Mouse (Mus musculus) layer of hippocampus, adult 8-10 months (tissue): Measurements from ENCODE around the gene B3galt5. TPM values are rescaled to one million over a fixed set of nuclear protein-coding genes. Genes with fewer than 3 reads are reported as not detected.
A peak's percentile ranks its signal among the peaks of the same experiment; 100 is the strongest.

Experiments
- DNase-seq, 2 experiments: peaks; one replicate each; pipeline ENCODE4 v3.0.0; 2022; ENCODE audit warnings: low spot score in 2 of 2
- total RNA-seq, 4 experiments: library from RNA; stranded (reverse); gene quantifications; 2 replicates each; pipeline ENCODE4 v1.2.4; 2022

B3galt5 gene
- 10 to 100 TPM; 55.0 to 58.0 (median 56.9) TPM for total RNA-seq

- no peak for DNase-seq
Observed at GRCm38 (mm10) chr16:96235366-96235970, at the start of gene B3galt5. TSS of gene B3galt5 (plus strand) at chr16:96235801.

DNA sequence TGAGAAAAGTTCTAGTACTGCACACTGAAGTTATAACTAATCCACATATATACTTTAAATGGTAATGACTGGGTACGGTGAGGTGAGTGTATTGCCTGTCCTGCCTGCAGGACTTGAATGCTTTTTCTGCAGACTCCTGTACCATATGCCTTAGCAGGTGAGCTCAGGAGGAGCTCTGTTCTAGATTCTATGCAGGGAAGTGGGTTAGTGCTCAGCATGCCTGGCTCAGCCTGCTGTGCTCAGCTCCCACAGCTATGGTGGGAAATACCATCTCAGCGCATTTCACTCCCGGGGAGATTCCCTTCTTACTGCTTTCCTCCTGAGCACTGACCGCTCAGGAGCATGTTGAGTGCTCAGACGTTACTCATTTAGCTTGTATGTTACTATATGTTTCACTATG is 48.0 kb upstream of the B3galt5 start:
- DNase-seq = no peak

DNA sequence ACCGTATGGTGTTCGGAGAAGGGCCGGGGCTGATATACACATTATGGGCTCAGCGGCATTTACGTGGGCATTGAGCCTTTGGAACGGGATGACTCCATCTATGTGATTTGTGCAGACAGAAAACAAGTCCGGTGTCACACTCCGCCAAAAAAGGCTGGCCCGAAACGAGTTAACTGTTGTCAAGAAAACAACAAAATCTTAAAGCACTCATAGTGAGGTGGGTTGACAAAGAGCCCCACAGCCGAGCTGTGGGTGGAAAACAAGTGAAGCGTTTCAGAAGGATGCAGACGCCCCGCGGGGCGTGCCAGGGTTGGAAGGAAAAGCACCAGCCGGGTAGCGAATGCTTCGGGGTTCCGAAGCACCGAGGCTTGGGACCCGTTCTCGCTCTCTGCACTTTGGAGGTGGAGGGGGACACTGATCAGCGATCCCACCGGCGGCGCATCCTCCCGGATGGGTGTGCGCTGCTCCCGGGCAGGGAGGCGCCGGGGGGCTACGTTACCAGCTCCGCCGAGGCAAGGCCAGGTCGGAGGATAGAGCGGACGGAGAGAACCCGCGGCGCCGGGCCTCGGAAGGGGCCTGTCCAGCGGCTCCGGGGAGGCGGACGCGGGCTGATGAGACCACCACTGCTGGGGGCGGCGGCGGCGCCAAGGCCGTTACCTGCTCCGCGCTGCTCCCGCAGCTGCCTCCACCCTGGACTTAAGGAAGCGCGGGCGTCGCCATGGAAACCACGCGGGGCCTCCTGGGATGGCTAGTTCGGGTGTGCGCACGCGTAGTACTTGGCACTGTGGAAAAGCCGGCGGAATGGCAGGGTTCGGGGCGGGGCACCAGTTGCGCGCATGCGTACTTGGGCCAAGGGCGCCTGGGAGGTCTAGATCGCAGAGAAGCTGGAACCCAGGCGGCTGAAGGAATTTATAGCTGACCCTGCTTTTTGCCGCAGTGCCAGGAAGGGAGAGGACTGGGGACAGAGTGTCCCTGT is 43.8 kb upstream of the B3galt5 start, which contains the start of gene Lca5l:
TSS of gene Lca5l (minus strand) at position 741 of the 976 bp plus-strand sequence.
- peak; percentile 98 to 99 for DNase-seq

- no peak for DNase-seq
Observed at GRCm38 (mm10) chr16:96199913-96200701, 35.5 kb upstream of the B3galt5 start, which contains the start of gene Sh3bgr. TSS of gene Sh3bgr (plus strand) at chr16:96200450.

- no peak for DNase-seq
Observed at GRCm38 (mm10) chr16:96200702-96201028, 34.9 kb upstream of the B3galt5 start.

GRCm38 (mm10) chr16:96201485-96202232 is 33.9 kb upstream of the B3galt5 start:
- no peak for DNase-seq

DNA sequence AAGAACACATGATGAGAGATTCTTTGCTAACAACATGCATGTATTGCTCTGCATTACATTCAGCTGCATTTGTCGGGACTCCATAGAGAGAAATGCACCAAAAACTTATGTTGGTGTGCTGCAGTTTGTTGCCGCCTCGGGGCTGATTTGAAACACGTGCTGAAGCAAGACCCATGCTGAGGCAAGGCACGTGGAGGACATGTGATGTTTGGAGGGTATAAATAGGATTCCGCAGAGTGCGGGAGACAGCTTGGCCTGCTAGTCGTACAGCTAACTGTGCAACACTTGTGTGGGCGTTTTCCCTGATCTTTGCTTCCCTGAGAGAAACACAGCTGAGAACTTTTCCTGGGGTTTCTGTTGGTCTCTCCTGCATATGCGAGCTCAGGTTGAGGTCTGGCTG is 25.8 kb upstream of the B3galt5 start:
- no peak for DNase-seq

DNA sequence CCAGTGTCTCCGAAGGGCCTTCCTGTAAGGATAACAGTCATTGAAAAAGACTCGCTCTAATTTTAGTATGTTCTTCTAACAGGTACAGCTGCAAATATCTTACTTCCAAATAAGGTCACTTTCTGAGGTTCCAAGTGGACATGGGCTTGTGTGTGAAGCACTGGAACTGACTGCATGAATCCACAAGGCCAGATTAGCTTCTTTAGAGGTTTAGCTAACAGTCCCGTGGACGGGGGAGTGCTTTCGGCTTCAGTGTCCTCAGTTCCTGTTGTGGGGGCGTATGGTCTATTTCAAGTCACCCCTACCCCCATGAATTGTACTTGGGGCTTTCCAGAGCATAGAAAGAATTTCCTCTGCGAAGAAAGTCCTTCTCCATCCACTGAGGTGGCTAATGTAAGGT is 24.7 kb upstream of the B3galt5 start:
- DNase-seq = no peak

- no peak for DNase-seq
Observed at GRCm38 (mm10) chr16:96213027-96213426, 22.6 kb upstream of the B3galt5 start.

- DNase-seq = no peak
Observed at GRCm38 (mm10) chr16:96221491-96221890, 14.1 kb upstream of the B3galt5 start.

- no peak for DNase-seq
Observed at GRCm38 (mm10) chr16:96221959-96222358, 13.6 kb upstream of the B3galt5 start.

- DNase-seq = no peak
Observed at GRCm38 (mm10) chr16:96222452-96222851, 13.1 kb upstream of the B3galt5 start.

DNA sequence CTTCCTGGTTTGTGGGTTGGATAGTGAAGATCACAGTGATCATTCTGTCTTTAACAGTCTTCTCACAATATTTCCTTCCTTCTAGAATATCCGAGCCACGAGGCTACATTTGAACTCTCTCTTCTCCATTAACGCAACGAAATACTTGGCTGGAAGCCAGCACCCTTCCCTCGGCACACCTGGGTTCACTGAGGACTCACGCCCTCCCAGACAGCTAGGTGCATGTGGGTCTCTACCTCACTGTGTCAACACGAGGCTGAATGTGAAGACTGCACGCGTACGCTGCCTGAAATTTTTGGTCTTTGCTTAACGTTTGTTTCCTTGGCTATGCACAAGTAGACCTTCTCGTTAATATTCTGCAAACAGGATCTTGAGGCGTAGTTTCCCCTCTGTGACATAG is 7.2 kb upstream of the B3galt5 start:
- DNase-seq = peak in 1 of 2 experiments; percentile 2

GRCm38 (mm10) chr16:96229044-96229555 is 6.5 kb upstream of the B3galt5 start:
- DNase-seq = peak; percentile 10 to 24

DNA sequence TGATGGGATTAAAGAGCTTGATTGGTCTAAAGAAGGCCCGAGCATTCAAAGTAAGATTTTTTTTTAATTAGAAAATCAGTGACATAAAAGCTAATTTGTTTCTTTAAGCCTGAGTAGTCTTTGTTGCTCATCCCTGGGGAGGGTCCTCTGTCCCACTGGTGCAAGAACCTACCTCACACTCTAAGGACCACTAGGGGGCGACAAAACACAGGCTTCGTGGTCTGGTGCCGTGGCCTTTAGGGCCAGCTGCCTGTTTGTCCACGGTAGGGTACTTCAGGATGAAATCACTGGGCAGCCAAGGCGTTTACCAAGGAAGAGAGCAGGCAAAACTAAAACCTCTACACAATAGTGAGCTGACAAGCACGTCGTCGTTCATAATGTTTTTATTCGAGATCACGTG is 5.2 kb upstream of the B3galt5 start:
- peak; percentile 48 to 76 for DNase-seq

- DNase-seq = no peak
Observed at GRCm38 (mm10) chr16:96231251-96231650, 4.3 kb upstream of the B3galt5 start.

- DNase-seq = no peak
Observed at GRCm38 (mm10) chr16:96231974-96232373, 3.6 kb upstream of the B3galt5 start.

- DNase-seq = no peak
Observed at GRCm38 (mm10) chr16:96233996-96234395, 1.6 kb upstream of the B3galt5 start.

- no peak for DNase-seq
Observed at GRCm38 (mm10) chr16:96244496-96244895, 8.9 kb downstream of the B3galt5 start.

- DNase-seq = peak; percentile 81 to 83
Observed at GRCm38 (mm10) chr16:96249635-96250034, 14.0 kb downstream of the B3galt5 start.

GRCm38 (mm10) chr16:96252146-96252545 is 16.5 kb downstream of the B3galt5 start:
- DNase-seq = no peak
